Mouse (Mus musculus) testis, adult 2 months (tissue): ENCODE measurements around the gene Erp44. TPM values are rescaled to one million over a fixed set of nuclear protein-coding genes. Genes with fewer than 3 reads are reported as not detected.
A peak's percentile ranks its signal among the peaks of the same experiment; 100 is the strongest.

Source experiments
- H3K27ac ChIP-seq: fragments of 200-500 bp; 2 replicates; pipeline ENCODE4 v1.5.1; 2012; ENCODE audit warnings: low read depth, low read length; ENCODE audit not compliant: control insufficient read depth, insufficient read depth
- H3K27me3 ChIP-seq: fragments of 200-500 bp; 2 replicates; pipeline ENCODE4 v1.6.1; 2012; ENCODE audit warnings: mild to moderate bottlenecking, low read length, moderate library complexity; ENCODE audit not compliant: control insufficient read depth, insufficient read depth
- H3K36me3 ChIP-seq: fragments of 200-500 bp; 2 replicates; pipeline ENCODE4 v1.6.1; 2012; ENCODE audit warnings: mild to moderate bottlenecking, low read length; ENCODE audit not compliant: control insufficient read depth, insufficient read depth
- H3K4me1 ChIP-seq: fragments of 200-500 bp; 2 replicates; pipeline ENCODE4 v1.6.1; 2012; ENCODE audit warnings: low read length; ENCODE audit not compliant: control insufficient read depth, insufficient read depth
- H3K4me3 ChIP-seq: fragments of 200-500 bp; 2 replicates; pipeline ENCODE4 v1.5.1; 2012; ENCODE audit warnings: low read depth, mild to moderate bottlenecking, low read length, moderate library complexity, mixed read lengths; ENCODE audit not compliant: control insufficient read depth
- CTCF ChIP-seq: fragments of 200-500 bp; IDR thresholded peaks from 2 replicates; pipeline ENCODE4 v1.5.1; 2012; ENCODE audit warnings: low read depth, mild to moderate bottlenecking, inconsistent platforms, low read length, moderate library complexity; ENCODE audit not compliant: control insufficient read depth, insufficient read depth, insufficient replicate concordance
- POLR2A ChIP-seq: fragments of 200-500 bp; IDR thresholded peaks from 2 replicates; pipeline ENCODE4 v1.6.1; 2012; ENCODE audit warnings: low read depth, mild to moderate bottlenecking, inconsistent platforms, low read length, moderate library complexity; ENCODE audit not compliant: control insufficient read depth
- polyA plus RNA-seq: library from polyadenylated mRNA; depleted of rRNA; stranded (reverse); fragments of >200 nt; gene quantifications from 2 replicates; pipeline ENCODE4 v1.2.3, GENCODE M21; 2012

The Erp44 gene
- polyA plus RNA-seq, 1 experiment = 14.8 TPM

DNA sequence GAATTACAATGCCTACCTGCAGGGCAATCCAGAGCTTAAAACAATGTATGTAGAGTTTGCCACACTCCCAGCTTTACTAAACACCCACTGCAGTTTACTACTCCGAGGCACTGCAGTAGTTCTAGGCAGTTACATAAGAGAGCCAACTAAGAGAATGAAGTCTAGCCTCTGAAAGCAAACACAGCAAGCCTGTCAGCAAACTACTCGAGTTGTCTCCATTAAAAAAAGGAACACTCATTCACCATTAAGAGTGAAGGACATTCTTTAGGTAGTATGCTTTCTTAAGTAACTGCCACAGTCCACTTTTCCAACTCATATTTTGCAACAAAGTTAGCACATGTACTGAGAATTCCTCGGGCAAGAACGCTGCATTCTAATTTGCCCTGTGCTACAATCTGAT is 40.3 kb downstream of the Erp44 start:
- H3K27me3 ChIP-seq = no peaks in the 10 kb centered on the region
- H3K4me1 ChIP-seq = no peaks in the 10 kb centered on the region
- no peak overlapping the region for H3K4me3 ChIP-seq
- TF ChIP-seq POLR2A (no peak), CTCF (no peak)
- H3K27ac ChIP-seq = no peak overlapping the region
- no peaks in the 10 kb centered on the region for H3K36me3 ChIP-seq

GRCm38 (mm10) chr4:48236721-48237120 is 42.6 kb downstream of the Erp44 start:
- Histone ChIP-seq H3K36me3 (no peaks in the 10 kb centered on the region), H3K27ac (no peak overlapping the region), H3K4me1 (no peaks in the 10 kb centered on the region), H3K27me3 (no peaks in the 10 kb centered on the region), H3K4me3 (no peak overlapping the region)
- no peak for TF ChIP-seq POLR2A
- no peak for TF ChIP-seq CTCF

DNA sequence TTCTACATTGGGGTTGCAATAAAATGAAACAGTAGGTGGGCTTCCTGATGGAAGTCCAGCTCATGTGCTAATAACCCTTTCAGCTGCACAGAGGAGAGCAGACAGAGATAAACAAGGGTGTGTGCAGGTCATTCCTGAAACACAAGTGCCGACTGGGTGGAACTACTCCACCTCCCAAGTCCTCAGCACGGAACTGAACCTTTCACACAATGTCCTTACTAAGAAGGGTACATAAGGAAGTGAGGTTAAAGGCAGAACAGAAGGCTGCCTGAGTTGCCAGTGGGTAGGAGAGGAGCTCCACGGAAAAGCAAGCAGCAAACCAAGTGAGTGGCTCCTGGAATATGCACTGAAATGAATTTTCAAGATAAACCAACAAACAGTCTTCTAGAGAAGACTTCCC is 52.6 kb downstream of the Erp44 start:
- Histone ChIP-seq H3K27ac (no peak overlapping the region), H3K27me3 (no peaks in the 10 kb centered on the region), H3K36me3 (no peaks in the 10 kb centered on the region), H3K4me3 (no peak overlapping the region), H3K4me1 (no peaks in the 10 kb centered on the region)
- no peak for TF ChIP-seq CTCF
- TF ChIP-seq POLR2A = no peak

DNA sequence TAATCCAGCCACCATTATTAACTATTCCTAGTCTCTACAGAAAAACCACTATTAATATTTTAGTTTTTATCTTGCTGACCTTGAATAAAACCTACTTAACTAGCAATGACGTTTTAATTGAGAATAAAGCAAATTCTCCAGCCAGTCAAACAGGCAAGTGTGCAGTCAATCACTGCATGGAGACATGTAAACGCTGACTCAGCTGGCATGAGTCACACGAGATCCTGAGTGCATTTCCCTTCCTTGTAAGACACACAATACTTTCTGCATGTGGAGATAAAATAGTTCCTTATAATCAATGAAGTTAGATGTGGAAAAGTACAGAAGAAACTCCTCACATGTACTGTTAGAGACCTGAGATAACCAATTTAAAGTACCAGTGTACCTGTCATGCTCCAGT is 53.8 kb downstream of the Erp44 start:
- Histone ChIP-seq H3K4me1 (no peaks in the 10 kb centered on the region), H3K4me3 (no peak overlapping the region), H3K27me3 (no peaks in the 10 kb centered on the region), H3K36me3 (no peaks in the 10 kb centered on the region), H3K27ac (no peak overlapping the region)
- TF ChIP-seq CTCF (no peak), POLR2A (no peak)

GRCm38 (mm10) chr4:48225173-48225572 is 54.2 kb downstream of the Erp44 start:
- no peaks in the 10 kb centered on the region for H3K4me1 ChIP-seq
- TF ChIP-seq POLR2A (no peak), CTCF (peak; percentile 73; the same call in 1 of the 2 replicates)
- no peak overlapping the region for H3K4me3 ChIP-seq
- no peak overlapping the region for H3K27ac ChIP-seq
- H3K27me3 ChIP-seq = no peaks in the 10 kb centered on the region
- H3K36me3 ChIP-seq = no peaks in the 10 kb centered on the region

GRCm38 (mm10) chr4:48203564-48203963 is 75.8 kb downstream of the Erp44 start:
- H3K27ac ChIP-seq = no peak overlapping the region
- H3K4me1 ChIP-seq = no peaks in the 10 kb centered on the region
- TF ChIP-seq POLR2A (no peak), CTCF (no peak)
- no peak overlapping the region for H3K4me3 ChIP-seq
- H3K27me3 ChIP-seq = no peaks in the 10 kb centered on the region
- no peaks in the 10 kb centered on the region for H3K36me3 ChIP-seq

DNA sequence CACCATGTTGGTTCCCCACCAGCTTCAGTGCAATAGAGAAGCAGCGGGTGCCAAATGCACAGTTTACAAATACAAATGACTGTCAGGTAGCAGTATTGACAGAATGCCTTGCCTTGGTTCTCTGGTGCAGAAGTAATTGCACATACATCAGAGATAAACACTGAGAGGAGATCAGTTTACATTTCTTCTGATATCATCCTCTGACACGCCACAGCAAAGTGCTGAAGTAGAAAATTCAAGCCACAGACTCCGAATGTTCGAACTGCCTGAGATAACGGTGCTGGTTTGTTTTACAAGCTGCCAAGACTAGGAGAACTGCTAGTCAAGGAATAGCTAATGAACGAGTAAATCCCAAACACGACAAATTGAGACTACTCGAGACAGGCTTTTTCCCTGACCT is 80.9 kb downstream of the Erp44 start:
- no peaks in the 10 kb centered on the region for H3K36me3 ChIP-seq
- no peaks in the 10 kb centered on the region for H3K27me3 ChIP-seq
- no peak overlapping the region for H3K4me3 ChIP-seq
- H3K27ac ChIP-seq = no peak overlapping the region
- H3K4me1 ChIP-seq = no peaks in the 10 kb centered on the region
- TF ChIP-seq CTCF (no peak), POLR2A (no peak)

- TF ChIP-seq CTCF (no peak), POLR2A (no peak)
- no peaks in the 10 kb centered on the region for H3K27me3 ChIP-seq
- H3K27ac ChIP-seq = no peak overlapping the region
- no peaks in the 10 kb centered on the region for H3K36me3 ChIP-seq
- no peak overlapping the region for H3K4me3 ChIP-seq
- no peaks in the 10 kb centered on the region for H3K4me1 ChIP-seq
Observed at GRCm38 (mm10) chr4:48197925-48198324, 81.4 kb downstream of the Erp44 start.
